Mouse (Mus musculus): Measurements from ENCODE around the gene Tmem202. TPM values are rescaled to one million over a fixed set of nuclear protein-coding genes. Genes with fewer than 3 reads are reported as not detected.

Tmem202 gene
- 0.34 TPM in 1 of 2 replicates, not detected in the other for polyA plus RNA-seq (2012; rRNA removed)

DNA sequence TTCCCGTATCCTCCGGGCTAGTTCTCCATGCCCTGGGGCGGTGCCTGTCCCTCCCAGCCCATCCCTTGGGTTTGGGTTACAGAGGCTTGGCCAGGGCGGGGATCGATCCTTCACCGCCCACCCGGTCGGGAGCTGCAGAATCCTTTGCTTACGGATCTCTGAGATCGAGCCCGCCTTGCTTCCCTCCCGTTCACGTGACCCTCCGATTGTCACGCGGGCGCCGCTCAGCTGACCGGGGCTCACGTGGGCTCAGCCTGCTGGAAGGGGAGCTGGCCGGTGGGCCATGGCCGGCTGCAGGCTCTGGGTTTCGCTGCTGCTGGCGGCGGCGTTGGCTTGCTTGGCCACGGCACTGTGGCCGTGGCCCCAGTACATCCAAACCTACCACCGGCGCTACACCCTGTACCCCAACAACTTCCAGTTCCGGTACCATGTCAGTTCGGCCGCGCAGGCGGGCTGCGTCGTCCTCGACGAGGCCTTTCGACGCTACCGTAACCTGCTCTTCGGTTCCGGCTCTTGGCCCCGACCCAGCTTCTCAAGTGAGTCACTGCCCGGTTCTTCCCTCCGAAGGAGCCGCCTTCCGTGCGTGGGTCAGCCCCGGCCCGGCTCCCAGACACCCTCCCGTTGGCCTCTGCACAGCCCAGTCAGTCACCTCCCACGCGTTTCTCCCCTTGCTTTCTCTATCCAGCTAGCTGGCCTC, at the start of gene Tmem202, which contains the start of gene Hexa:
Tmem202 (minus strand) TSS at position 407 of the 697 bp plus-strand sequence.
Hexa (plus strand) TSS at position 100 of the 697 bp plus-strand sequence.
- TF ChIP-seq CTCF (IDR thresholded peaks at IDR 0.05; ENCODE audit: extremely low read depth, insufficient read length, insufficient replicate concordance, low read depth, low read length) = no peak
- no peak; the same call in none of the 2 replicates for TF ChIP-seq POLR2A (IDR thresholded peaks at IDR 0.05; ENCODE audit: low read depth, low read length)
- Histone ChIP-seq H3K36me3 (ENCODE audit: control insufficient read depth, insufficient read depth, low read length) (no peaks in the 10 kb centered on the region), H3K4me3 (ENCODE audit: low read depth, low read length) (peak within 1 kb of the TSS; percentile 78), H3K27ac (ENCODE audit: insufficient read depth, low read depth, low read length) (peak within 1 kb of the TSS; percentile 86), H3K4me1 (ENCODE audit: control insufficient read depth, insufficient read depth, insufficient read length, low read length) (peaks cover 25% of the 10 kb centered on the region; the same call in 1 of the 2 replicates), H3K27me3 (ENCODE audit: control insufficient read depth, insufficient read depth, low read length) (no peaks in the 10 kb centered on the region)
- under 1% methylated on average over 53 of the region's 55 CpGs for WGBS

DNA sequence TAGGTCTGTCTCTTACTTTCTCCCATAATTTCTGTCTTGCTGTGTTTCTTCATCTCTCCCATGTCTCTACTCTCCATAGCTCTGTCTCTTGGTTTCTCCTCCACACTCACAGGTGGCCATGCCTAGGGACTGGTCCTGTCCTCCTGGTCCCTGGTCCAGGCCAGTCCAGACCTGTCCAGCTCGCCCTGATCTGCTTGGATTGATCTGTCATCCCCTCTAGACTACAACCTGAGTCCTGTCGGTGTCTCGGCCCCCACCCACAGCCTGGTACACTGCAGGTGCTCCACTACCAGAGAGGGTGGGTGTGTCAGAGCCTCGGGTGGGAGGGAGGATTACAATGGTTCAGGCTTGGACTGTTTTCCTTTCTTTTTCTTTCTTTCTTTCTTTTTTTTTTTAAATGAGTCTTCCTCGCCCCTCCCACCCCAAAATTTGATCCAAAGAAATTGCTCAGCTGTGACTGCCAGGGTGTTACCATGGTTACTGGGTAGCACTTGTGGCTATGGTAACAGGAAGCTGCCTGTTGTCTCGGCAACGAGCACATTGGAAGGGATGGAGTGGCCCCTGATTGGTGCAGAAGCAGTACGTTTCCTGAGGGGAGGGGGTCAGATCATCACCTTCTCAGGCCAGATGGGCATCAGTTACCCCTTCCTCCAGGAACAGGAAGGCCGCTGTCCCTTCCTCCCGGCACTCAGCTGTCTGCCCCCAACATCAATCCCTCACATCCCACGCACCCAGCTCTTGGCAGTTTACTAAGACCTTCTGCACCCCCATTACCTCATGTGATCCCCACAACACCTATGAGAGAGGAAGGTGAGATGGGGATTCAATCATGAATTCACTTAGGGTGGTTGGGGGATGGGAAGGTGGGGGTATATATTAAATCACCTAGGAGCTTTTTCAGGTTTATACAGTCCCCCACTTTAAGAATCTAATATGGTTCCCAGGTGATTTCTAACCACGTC, 49.3 kb upstream of the Tmem202 start:
- Histone ChIP-seq H3K4me1 (ENCODE audit: control insufficient read depth, insufficient read depth, insufficient read length, low read length) (no peaks in the 10 kb centered on the region), H3K36me3 (ENCODE audit: control insufficient read depth, insufficient read depth, low read length) (no peaks in the 10 kb centered on the region), H3K4me3 (ENCODE audit: low read depth, low read length) (no peak overlapping the region), H3K27ac (ENCODE audit: insufficient read depth, low read depth, low read length) (no peak overlapping the region), H3K27me3 (ENCODE audit: control insufficient read depth, insufficient read depth, low read length) (no peaks in the 10 kb centered on the region)
- no peak for TF ChIP-seq POLR2A (IDR thresholded peaks at IDR 0.05; ENCODE audit: low read depth, low read length)
- no peak for TF ChIP-seq CTCF (IDR thresholded peaks at IDR 0.05; ENCODE audit: extremely low read depth, insufficient read length, insufficient replicate concordance, low read depth, low read length)
- WGBS = 43% methylated on average over 12 of the region's 12 CpGs

DNA sequence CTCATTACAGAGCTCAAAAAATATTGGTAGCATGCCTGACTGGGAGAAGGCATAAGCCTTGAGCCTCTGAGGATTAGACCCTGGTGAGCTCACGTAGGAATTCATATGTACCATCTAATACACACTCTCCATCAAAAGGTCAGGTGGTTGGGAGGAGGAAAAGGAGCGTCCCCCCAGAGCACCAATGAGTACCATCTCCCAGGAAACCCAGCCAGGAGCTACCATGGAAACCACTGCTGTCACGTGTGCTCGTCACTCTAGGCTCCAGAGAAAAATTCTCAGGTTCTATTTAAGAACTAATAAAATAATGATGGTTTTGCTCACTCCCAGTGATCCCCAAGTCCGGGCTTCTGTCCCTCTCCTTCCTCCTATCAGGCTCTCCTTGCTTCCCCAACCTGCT, 48.6 kb upstream of the Tmem202 start:
- 64% methylated on average over 5 of the region's 5 CpGs for WGBS

DNA sequence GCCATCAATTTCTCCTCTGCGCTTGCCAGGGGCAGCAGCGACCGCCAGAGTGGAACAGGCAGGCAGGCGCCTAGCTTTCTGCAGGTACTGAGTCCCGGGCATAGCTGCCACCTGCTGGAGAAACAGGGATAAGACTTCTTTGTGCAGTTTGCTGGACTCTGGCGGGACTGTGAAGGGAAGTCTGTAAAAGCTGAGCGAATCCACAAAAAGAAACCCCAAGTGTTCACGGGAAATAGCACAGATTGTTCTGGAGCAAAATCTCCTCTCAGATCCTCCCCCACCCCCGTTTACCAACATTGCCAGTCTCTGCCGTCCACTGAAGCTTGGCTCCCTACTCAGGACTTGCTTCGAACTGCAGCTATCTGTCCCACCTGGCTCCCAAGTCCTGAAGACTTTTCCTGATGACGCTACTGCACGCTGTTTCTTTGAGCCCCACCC, 45.2 kb upstream of the Tmem202 start:
- no peaks in the 10 kb centered on the region for H3K4me1 ChIP-seq (ENCODE audit: control insufficient read depth, insufficient read depth, insufficient read length, low read length)
- TF ChIP-seq POLR2A (IDR thresholded peaks at IDR 0.05; ENCODE audit: low read depth, low read length) = no peak
- TF ChIP-seq CTCF (IDR thresholded peaks at IDR 0.05; ENCODE audit: extremely low read depth, insufficient read length, insufficient replicate concordance, low read depth, low read length) = peak; percentile 83; the same call in 1 of the 2 replicates
- H3K27ac ChIP-seq (ENCODE audit: insufficient read depth, low read depth, low read length) = no peak overlapping the region
- H3K4me3 ChIP-seq (ENCODE audit: low read depth, low read length) = peak overlapping the region; percentile 34
- H3K27me3 ChIP-seq (ENCODE audit: control insufficient read depth, insufficient read depth, low read length) = no peaks in the 10 kb centered on the region
- WGBS = 2% methylated on average over 13 of the region's 13 CpGs
- H3K36me3 ChIP-seq (ENCODE audit: control insufficient read depth, insufficient read depth, low read length) = no peaks in the 10 kb centered on the region

More for the DNA sequence above, 48.6 kb upstream of the Tmem202 start:
- Histone ChIP-seq H3K36me3 (ENCODE audit: control insufficient read depth, insufficient read depth, low read length) (no peaks in the 10 kb centered on the region), H3K27ac (ENCODE audit: insufficient read depth, low read depth, low read length) (no peak overlapping the region), H3K27me3 (ENCODE audit: control insufficient read depth, insufficient read depth, low read length) (no peaks in the 10 kb centered on the region), H3K4me3 (ENCODE audit: low read depth, low read length) (no peak overlapping the region), H3K4me1 (ENCODE audit: control insufficient read depth, insufficient read depth, insufficient read length, low read length) (no peaks in the 10 kb centered on the region)
- no peak for TF ChIP-seq POLR2A (IDR thresholded peaks at IDR 0.05; ENCODE audit: low read depth, low read length)

DNA sequence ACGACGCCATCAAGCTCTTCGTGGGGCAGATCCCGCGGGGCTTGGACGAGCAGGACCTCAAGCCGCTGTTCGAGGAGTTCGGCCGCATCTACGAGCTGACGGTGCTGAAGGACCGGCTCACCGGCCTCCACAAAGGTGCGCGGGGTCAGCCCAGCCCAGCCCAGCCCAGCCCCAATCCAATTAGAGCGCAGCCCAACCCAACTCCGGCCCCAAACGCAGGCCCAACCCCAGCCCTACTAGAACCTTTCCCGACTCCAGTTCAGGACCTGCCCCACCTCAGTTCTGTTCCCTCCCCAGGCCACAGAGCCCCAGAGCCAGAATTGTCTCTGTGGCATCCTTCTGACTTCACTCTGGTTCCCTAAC, 38.8 kb upstream of the Tmem202 start:
- Histone ChIP-seq H3K4me1 (ENCODE audit: control insufficient read depth, insufficient read depth, insufficient read length, low read length) (peaks cover 11% of the 10 kb centered on the region), H3K27me3 (ENCODE audit: control insufficient read depth, insufficient read depth, low read length) (peaks cover 8% of the 10 kb centered on the region; the same call in 1 of the 2 replicates), H3K4me3 (ENCODE audit: low read depth, low read length) (peak overlapping the region; percentile 57), H3K36me3 (ENCODE audit: control insufficient read depth, insufficient read depth, low read length) (no peaks in the 10 kb centered on the region), H3K27ac (ENCODE audit: insufficient read depth, low read depth, low read length) (no peak overlapping the region)
- 2% methylated on average over 20 of the region's 20 CpGs for WGBS
- TF ChIP-seq CTCF (IDR thresholded peaks at IDR 0.05; ENCODE audit: extremely low read depth, insufficient read length, insufficient replicate concordance, low read depth, low read length) = no peak

DNA sequence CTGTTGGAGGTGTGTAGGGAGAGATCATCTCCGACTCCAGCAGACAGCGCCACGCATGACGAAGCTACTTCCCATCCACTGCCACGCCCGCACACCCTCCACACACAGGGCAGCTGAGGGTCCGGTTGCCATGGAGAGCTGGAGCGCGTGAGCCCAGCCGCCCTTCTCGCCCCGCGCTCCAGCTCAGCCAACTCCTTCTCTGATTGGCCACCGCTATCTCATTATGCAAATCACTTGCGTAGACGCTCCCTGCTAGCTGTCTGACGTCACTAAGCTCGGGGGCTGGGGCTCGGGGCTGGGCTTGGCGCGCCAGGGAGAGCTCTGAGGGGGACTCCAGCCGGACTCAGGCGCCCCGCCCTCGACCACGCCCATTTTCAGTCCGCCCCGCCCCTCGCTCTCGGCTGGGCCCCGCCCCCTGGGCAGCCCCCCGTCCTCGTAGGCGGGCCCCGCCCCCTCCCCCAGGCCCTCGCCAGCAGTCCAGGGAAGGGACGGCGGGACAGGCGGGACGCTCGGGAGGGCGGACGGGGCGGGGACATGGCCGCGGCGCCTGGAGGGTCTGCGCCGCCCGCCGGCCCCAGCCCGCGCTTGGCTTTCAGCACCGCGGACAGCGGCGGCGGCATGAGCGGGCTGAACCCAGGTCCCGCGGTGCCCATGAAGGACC, 38.3 kb upstream of the Tmem202 start, which contains the start of gene Celf6:
Celf6 (plus strand) TSS at position 74 of the 661 bp plus-strand sequence.
- Histone ChIP-seq H3K27ac (ENCODE audit: insufficient read depth, low read depth, low read length) (no peak within 1 kb of the TSS), H3K27me3 (ENCODE audit: control insufficient read depth, insufficient read depth, low read length) (peaks cover 8% of the 10 kb centered on the region; the same call in 1 of the 2 replicates), H3K4me3 (ENCODE audit: low read depth, low read length) (peak within 1 kb of the TSS; percentile 57), H3K36me3 (ENCODE audit: control insufficient read depth, insufficient read depth, low read length) (no peaks in the 10 kb centered on the region), H3K4me1 (ENCODE audit: control insufficient read depth, insufficient read depth, insufficient read length, low read length) (peaks cover 11% of the 10 kb centered on the region)
- WGBS = 2% methylated on average over 55 of the region's 61 CpGs
- TF ChIP-seq POLR2A (IDR thresholded peaks at IDR 0.05; ENCODE audit: low read depth, low read length) (no peak), CTCF (IDR thresholded peaks at IDR 0.05; ENCODE audit: extremely low read depth, insufficient read length, insufficient replicate concordance, low read depth, low read length) (no peak)

Data from small intestine, adult 2 months (tissue).